Mouse (Mus musculus): ENCODE results near the gene Cmip.

Cmip gene

GRCm38 (mm10) chr8:117475819-117476218 lies 219.0 kb downstream of the Cmip start:
- DNase-seq = no peak

- DNase-seq = no peak
Measured at GRCm38 (mm10) chr8:117478082-117478481, 221.2 kb downstream of the Cmip start.

- DNase-seq = no peak
Measured at GRCm38 (mm10) chr8:117479996-117480395, 223.1 kb downstream of the Cmip start.

GRCm38 (mm10) chr8:117480516-117480915 lies 223.7 kb downstream of the Cmip start:
- DNase-seq = no peak

- DNase-seq = no peak
Measured at GRCm38 (mm10) chr8:117481830-117482229, 225.0 kb downstream of the Cmip start.

GRCm38 (mm10) chr8:117484731-117485130 lies 227.9 kb downstream of the Cmip start:
- no peak for DNase-seq

GRCm38 (mm10) chr8:117485316-117485715 lies 228.5 kb downstream of the Cmip start:
- DNase-seq = no peak

GRCm38 (mm10) chr8:117488246-117489005 lies 231.6 kb downstream of the Cmip start:
- DNase-seq = no peak

GRCm38 (mm10) chr8:117493543-117493942 lies 236.7 kb downstream of the Cmip start:
- DNase-seq = no peak

- DNase-seq = peak; percentile 24
Measured at GRCm38 (mm10) chr8:117494874-117495273, 238.0 kb downstream of the Cmip start.

- DNase-seq = peak; percentile 38
Measured at GRCm38 (mm10) chr8:117498179-117498914, 241.5 kb downstream of the Cmip start, which contains the start of gene Plcg2. Gene Plcg2, plus strand, starts transcription at chr8:117498291.

GRCm38 (mm10) chr8:117498915-117499540 lies 242.2 kb downstream of the Cmip start:
- DNase-seq = no peak

- peak; percentile 28 for DNase-seq
Measured at GRCm38 (mm10) chr8:117500232-117500823, 243.5 kb downstream of the Cmip start.

GRCm38 (mm10) chr8:117501323-117501722 lies 244.5 kb downstream of the Cmip start:
- DNase-seq = no peak

GRCm38 (mm10) chr8:117503405-117504069 lies 246.7 kb downstream of the Cmip start:
- DNase-seq = no peak

GRCm38 (mm10) chr8:117507703-117508102 lies 250.8 kb downstream of the Cmip start:
- no peak for DNase-seq
